Mouse (Mus musculus) limb, embryonic 14.5 days (tissue): ENCODE measurements around the gene Cdr2l. TPM values are rescaled to one million over a fixed set of nuclear protein-coding genes. Genes with fewer than 3 reads are reported as not detected.

ENCODE experiments used
- ATAC-seq: fragments of 200-750 bp; cut with Nextera tagmentation; 2 replicates; pipeline ENCODE4 v1.8.0; 2017; ENCODE audit warnings: low read depth, moderate number of reproducible peaks, moderate TSS enrichment; ENCODE audit not compliant: low FRiP score
- DNase-seq: peaks from one replicate; pipeline ENCODE4 v3.0.0-alpha.2; 2015; ENCODE audit warnings: low spot score
- H3K27ac ChIP-seq: fragments of 300-500 bp; sonication (generic); replicated peaks from 2 replicates; pipeline ENCODE4 v1.5.1; 2014; ENCODE audit warnings: low read depth, mild to moderate bottlenecking, low read length, moderate library complexity, mixed read lengths
- H3K27me3 ChIP-seq: fragments of 300-500 bp; sonication (generic); 2 replicates; pipeline ENCODE4 v1.6.1; 2014; ENCODE audit warnings: low read length, mixed read lengths; ENCODE audit not compliant: control insufficient read depth, insufficient read depth
- H3K36me3 ChIP-seq: fragments of 300-500 bp; sonication (generic); 2 replicates; pipeline ENCODE4 v1.6.1; 2014; ENCODE audit warnings: mild to moderate bottlenecking, low read length, moderate library complexity, mixed read lengths; ENCODE audit not compliant: control insufficient read depth, insufficient read depth
- H3K4me1 ChIP-seq: fragments of 300-500 bp; sonication (generic); 2 replicates; pipeline ENCODE4 v1.6.1; 2014; ENCODE audit warnings: antibody characterized with exemption, low read length, mixed read lengths; ENCODE audit not compliant: control insufficient read depth, insufficient read depth
- H3K4me2 ChIP-seq: fragments of 300-500 bp; sonication (generic); replicated peaks from 2 replicates; pipeline ENCODE4 v1.6.1; 2014; ENCODE audit warnings: low read depth, mild to moderate bottlenecking, low read length, moderate library complexity; ENCODE audit not compliant: severe bottlenecking
- H3K4me3 ChIP-seq: fragments of 300-500 bp; sonication (generic); replicated peaks from 2 replicates; pipeline ENCODE4 v1.5.1; 2014; ENCODE audit warnings: low read length
- H3K9ac ChIP-seq: fragments of 300-500 bp; sonication (generic); 2 replicates; pipeline ENCODE4 v1.6.1; 2014; ENCODE audit warnings: mild to moderate bottlenecking, low read depth, low read length, moderate library complexity; ENCODE audit not compliant: severe bottlenecking
- H3K9me3 ChIP-seq: fragments of 300-500 bp; sonication (generic); 2 replicates; pipeline ENCODE4 v1.6.1; 2016; ENCODE audit warnings: low read length; ENCODE audit not compliant: control insufficient read depth
- POLR2A ChIP-seq: fragments of 200-500 bp; IDR thresholded peaks from 2 replicates; pipeline ENCODE4 v1.8.0; 2012; ENCODE audit warnings: inconsistent platforms, mild to moderate bottlenecking, moderate library complexity, borderline replicate concordance; ENCODE audit not compliant: insufficient read depth, insufficient read length; ENCODE audit errors: extremely low read depth
- WGBS: fragments of 180-500 bp; shearing (Covaris S2); extraction: QIAGEN DNeasy Blood & Tissue Kit; methylation state at CpG from one replicate; pipeline ENCODE4 v1.1.7; 2014; 5-methylcytosine and 5-hydroxymethylcytosine counted together
- polyA plus RNA-seq, 2 experiments: library from polyadenylated mRNA; depleted of rRNA in 1 of 2; stranded (reverse) in 1 of 2; unstranded in 1 of 2; fragments of >200 nt; fragmentation: Nextera tagmentation in 1 of 2; extraction: Ambion mirVana in 1 of 2; gene quantifications; 2 replicates each; pipeline versions ENCODE4 v1.2.1 to v1.2.3; 2012 to 2014

The Cdr2l gene
- polyA plus RNA-seq, 2 experiments, result 11.1 to 18.8 TPM

DNA sequence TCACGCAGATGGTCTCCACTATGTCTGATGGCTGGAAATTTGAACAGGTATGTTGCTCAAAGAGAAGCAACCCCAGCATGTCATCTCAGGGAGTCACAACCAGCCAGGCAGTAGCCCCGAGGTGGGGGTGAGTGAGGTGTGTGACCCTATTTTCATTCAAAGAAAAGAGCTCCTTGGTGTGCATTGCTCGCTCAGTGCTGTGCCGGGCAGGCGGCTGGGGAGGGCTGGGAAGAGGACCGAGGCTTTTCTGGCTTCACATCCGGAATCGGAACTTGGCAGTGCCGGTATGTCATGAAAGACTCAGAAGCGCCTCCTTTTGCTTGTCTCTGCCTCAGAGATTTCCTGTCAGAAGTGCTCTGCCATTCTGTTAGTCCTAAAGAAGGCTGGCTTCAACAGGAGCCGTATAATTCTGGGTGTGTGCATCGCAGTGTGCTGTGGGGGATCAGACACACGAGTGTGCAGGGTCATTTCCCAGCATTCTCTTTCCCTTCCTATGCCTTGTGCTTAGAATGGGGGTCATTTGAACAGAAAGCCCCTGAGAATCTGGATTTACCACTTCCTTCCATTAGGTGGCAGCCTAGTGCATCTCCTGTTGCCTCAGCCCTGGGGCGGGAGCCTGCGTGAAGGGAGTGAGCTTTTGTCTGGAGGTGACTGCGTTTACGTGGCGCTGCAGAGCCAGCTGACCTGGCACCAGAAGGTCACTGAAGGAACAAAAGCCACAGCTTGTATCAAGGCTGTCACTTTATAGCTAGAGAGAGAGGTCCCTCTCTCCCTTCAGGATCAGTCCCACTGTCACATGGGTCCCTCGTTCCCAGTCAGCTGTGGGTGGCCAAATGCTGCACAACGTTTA, 46.0 kb downstream of the Cdr2l start:
- WGBS, result 47% methylated on average over 20 of the region's 20 CpGs
- DNase-seq, result peak; percentile 82
- Histone ChIP-seq H3K4me2 (0 out of 2 replicates have a peak overlapping the region, but pooled peaks have one; percentile 19), H3K27ac (no peak overlapping the region), H3K36me3 (peaks cover 84% of the 10 kb centered on the region), H3K27me3 (no peaks in the 10 kb centered on the region), H3K9ac (peak overlapping the region; percentile 7; the same call in 1 of the 2 replicates), H3K4me3 (no peak overlapping the region), H3K4me1 (peaks cover 9% of the 10 kb centered on the region), H3K9me3 (no peaks in the 10 kb centered on the region)
- no peak for TF ChIP-seq POLR2A
- ATAC-seq, result peak; percentile 75; the same call in 1 of the 2 replicates

GRCm38 (mm10) chr11:115429307-115429706, 47.6 kb downstream of the Cdr2l start:
- WGBS, result 81% methylated on average over 7 of the region's 7 CpGs
- no peak overlapping the region for H3K9ac ChIP-seq
- peaks cover 81% of the 10 kb centered on the region for H3K36me3 ChIP-seq
- H3K9me3 ChIP-seq, result no peaks in the 10 kb centered on the region
- no peak for TF ChIP-seq POLR2A
- H3K4me1 ChIP-seq, result peaks cover 9% of the 10 kb centered on the region
- H3K27ac ChIP-seq, result no peak overlapping the region
- no peak overlapping the region for H3K4me3 ChIP-seq
- ATAC-seq, result no peak
- DNase-seq, result no peak
- H3K27me3 ChIP-seq, result no peaks in the 10 kb centered on the region
- H3K4me2 ChIP-seq, result no peak overlapping the region

DNA sequence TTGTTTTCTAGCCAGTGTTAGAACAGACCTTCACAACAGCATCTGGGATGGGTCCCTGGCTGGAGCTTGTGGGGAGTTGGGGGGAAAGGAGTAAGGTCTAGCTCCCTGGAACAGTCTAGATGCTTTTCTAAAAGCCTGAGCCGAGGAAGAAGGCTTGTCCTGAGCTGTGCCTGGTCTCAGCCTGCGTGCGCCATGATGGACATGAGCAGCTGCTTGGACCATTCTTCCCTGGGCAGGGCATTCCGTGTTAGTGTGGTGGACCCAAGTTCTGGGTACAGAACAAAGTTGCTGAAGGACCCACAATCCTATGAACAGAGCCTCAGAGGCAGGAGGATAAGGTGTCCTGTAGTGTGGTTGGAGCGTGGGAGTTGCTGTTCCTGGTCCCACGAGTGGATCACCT, 48.8 kb downstream of the Cdr2l start:
- no peak overlapping the region for H3K4me2 ChIP-seq
- H3K4me1 ChIP-seq, result peaks cover 11% of the 10 kb centered on the region
- no peak for TF ChIP-seq POLR2A
- peaks cover 69% of the 10 kb centered on the region for H3K36me3 ChIP-seq
- no peak overlapping the region for H3K27ac ChIP-seq
- no peaks in the 10 kb centered on the region for H3K27me3 ChIP-seq
- H3K9ac ChIP-seq, result no peak overlapping the region
- no peak overlapping the region for H3K4me3 ChIP-seq
- H3K9me3 ChIP-seq, result no peaks in the 10 kb centered on the region
- DNase-seq (no peak), ATAC-seq (no peak)
- WGBS, result 97% methylated on average over 6 of the region's 6 CpGs

GRCm38 (mm10) chr11:115432814-115433213, 51.1 kb downstream of the Cdr2l start:
- peaks cover 14% of the 10 kb centered on the region for H3K4me1 ChIP-seq
- no peak for TF ChIP-seq POLR2A
- H3K27ac ChIP-seq, result no peak overlapping the region
- no peak overlapping the region for H3K4me3 ChIP-seq
- no peak for DNase-seq
- H3K9ac ChIP-seq, result no peak overlapping the region
- H3K27me3 ChIP-seq, result no peaks in the 10 kb centered on the region
- H3K9me3 ChIP-seq, result no peaks in the 10 kb centered on the region
- no peak overlapping the region for H3K4me2 ChIP-seq
- H3K36me3 ChIP-seq, result peaks cover 46% of the 10 kb centered on the region
- WGBS, result 80% methylated on average over 4 of the region's 4 CpGs
- no peak for ATAC-seq

GRCm38 (mm10) chr11:115433342-115433741, 51.6 kb downstream of the Cdr2l start:
- DNase-seq, result no peak
- Histone ChIP-seq H3K27ac (no peak overlapping the region), H3K9me3 (no peaks in the 10 kb centered on the region), H3K27me3 (no peaks in the 10 kb centered on the region), H3K4me2 (no peak overlapping the region), H3K4me3 (no peak overlapping the region), H3K9ac (no peak overlapping the region), H3K36me3 (peaks cover 45% of the 10 kb centered on the region), H3K4me1 (peaks cover 9% of the 10 kb centered on the region)
- no peak for TF ChIP-seq POLR2A
- no peak for ATAC-seq
- 80% methylated on average over 6 of the region's 6 CpGs for WGBS
